Mouse (Mus musculus): ENCODE results near the gene Synj2bp. TPM values are rescaled to one million over a fixed set of nuclear protein-coding genes. Genes with fewer than 3 reads are reported as not detected.

Synj2bp gene
- 19.2 and 20.2 TPM in 2 replicates for polyA plus RNA-seq (2012; rRNA removed)

GRCm38 (mm10) chr12:81532316-81533028, at the start of gene Synj2bp, which contains the start of gene Gm20498:
Synj2bp (minus strand) TSS chr12:81532911.
Gm20498 (minus strand) TSS chr12:81532905.

DNA sequence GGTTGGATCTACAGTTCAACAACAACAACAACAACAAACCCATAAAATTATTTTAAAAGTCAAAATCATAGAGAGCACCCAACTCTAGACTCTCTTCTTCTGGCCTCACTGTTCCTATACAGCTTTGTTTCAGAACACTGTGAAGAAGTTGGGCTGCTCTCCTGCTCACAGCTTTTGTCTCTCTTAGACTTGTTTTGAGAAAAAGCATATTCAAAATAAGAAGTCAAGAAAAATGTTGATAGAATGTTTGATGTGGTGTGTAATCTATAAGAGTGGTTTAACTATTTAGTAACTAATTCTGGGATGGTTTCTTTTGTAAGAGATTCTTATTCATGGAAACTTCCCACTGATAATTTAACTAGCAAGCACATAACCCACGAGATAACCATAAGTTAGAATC, 35.7 kb upstream of the Synj2bp start, which contains the start of gene Adam21:
TSS of gene Adam21 (minus strand) at position 101 of the 400 bp plus-strand sequence.

DNA sequence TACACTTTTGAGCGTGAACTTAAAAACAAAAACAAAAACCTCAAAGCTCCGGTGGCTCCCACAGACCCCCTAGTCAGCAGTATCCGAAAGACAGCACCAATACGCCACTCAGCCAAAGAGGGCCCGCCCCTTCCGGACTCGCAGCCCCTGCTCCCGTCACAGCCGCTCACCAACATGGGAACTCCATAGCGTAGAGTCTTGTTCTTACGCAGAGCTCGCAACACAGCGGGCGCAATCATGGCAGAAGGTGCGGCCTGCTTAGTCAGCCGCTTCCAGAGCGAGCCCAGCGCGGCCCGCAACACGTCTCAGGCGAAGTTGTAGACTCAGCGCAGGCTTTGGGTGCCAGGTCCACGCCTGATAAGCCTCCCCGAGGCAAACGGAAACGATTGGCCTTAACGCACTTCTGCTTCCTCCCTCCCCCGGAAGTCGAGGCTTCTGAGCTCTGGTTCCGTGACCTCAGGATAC, 48.0 kb downstream of the Synj2bp start, which contains the start of gene Cox16:
TSS of gene Cox16 (minus strand) at position 401 of the 465 bp plus-strand sequence.

Other genes starting within 250 kb of the Synj2bp start
- 12.9 and 13.4 TPM in 2 replicates for gene Slc8a3, start 199.7 kb downstream of the Synj2bp start, polyA plus RNA-seq (2012; rRNA removed)
- gene Gm4787, start 153.4 kb downstream of the Synj2bp start, polyA plus RNA-seq (2012; rRNA removed), result 0.84 and 0.91 TPM in 2 replicates
- gene Adam4, start 111.0 kb downstream of the Synj2bp start, polyA plus RNA-seq (2012; rRNA removed), result 0.97 and 1.2 TPM in 2 replicates
- 69.7 and 86.2 TPM in 2 replicates for gene Cox16, start 47.8 kb downstream of the Synj2bp start, polyA plus RNA-seq (2012; rRNA removed)
- 21.8 and 24.0 TPM in 2 replicates for gene Gm20498, start within 50 bp of the Synj2bp start, polyA plus RNA-seq (2012; rRNA removed)
- gene Adam21, start 35.6 kb upstream of the Synj2bp start, polyA plus RNA-seq (2012; rRNA removed), result 0.35 and 0.47 TPM in 2 replicates
- gene Med6, start 62.1 kb upstream of the Synj2bp start, polyA plus RNA-seq (2012; rRNA removed), result 38.3 and 41.3 TPM in 2 replicates
- gene Ttc9, start 98.3 kb upstream of the Synj2bp start, polyA plus RNA-seq (2012; rRNA removed), result 30.9 and 31.2 TPM in 2 replicates
- gene Map3k9, start 248.3 kb upstream of the Synj2bp start, polyA plus RNA-seq (2012; rRNA removed), result 13.2 and 16.5 TPM in 2 replicates

Data from central nervous system, embryonic 18 days (tissue).